Mouse (Mus musculus): Measurements from ENCODE around the gene 4930430F08Rik. TPM values are rescaled to one million over a fixed set of nuclear protein-coding genes. Genes with fewer than 3 reads are reported as not detected.

Gene 4930430F08Rik
- total RNA-seq, 2 experiments from 2014 or later = 5.5 to 5.9 TPM

DNA sequence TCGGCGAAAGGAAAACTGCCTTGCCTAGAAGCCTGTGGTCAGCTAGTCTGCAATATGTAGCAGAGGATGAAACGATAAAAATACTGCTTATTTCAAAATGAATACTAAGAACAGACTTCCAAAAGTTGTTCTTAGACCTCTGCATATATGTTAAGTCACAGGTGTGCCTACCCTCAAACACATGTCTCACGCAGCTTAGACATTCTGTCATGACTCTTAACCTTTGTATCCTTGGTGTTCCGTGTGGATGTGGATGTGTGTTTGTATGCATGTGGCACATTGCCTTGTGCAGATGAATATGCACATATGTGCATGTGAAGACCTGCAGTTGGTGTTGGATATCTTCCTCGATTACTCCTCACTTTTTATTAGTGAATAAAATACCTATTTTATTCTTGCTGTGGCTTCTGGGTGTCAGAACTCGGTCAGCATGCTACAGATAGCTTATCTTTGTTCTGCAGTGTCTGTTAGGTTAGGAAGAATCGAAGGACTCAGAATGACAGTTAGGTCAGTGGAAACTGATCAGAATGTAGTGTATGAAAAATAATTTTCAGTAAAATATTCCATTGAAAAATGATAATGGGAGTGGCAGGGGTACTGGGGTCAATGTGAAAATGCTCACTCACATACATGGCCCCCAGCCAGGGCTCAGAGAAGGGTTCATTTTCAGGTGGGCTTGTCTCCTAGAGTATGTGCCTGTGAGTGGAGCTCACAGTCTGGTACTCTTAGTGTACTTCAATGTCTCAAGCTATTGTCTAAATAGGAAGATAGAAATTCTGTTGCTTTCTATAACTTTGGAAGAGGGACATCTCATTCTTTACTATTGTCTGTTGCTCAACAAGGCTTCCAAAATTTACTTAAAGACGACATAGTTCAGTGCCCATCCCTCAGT, 65.5 kb downstream of the 4930430F08Rik start:
- DNase-seq = no peak
- intact Hi-C loops (cut with DNase I; ENCODE audit: low total_unique reads) = no loop called here

DNA sequence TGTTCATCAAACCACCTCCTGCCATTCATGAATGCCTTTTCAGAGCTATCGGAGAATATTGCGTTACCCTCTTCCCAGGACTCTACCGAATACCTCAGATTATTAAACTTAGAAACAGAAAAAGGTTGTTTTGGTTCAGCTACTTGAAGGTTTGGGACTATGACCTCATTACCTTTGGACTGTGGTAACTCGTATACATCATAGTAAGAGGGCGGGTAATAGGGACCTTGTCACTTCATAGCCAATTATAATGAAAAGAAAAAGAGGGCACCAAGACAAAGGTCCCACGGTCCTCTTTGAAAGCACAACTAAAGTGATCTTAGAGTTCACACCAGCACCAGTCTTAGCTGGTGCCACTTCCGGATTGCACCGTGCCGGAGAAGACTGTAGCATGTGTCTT, 67.9 kb downstream of the 4930430F08Rik start:
- intact Hi-C loops (cut with DNase I; ENCODE audit: low total_unique reads) = no loop called here
- no peak for DNase-seq

Other genes starting within 250 kb of the 4930430F08Rik start
- gene Gm4302, start 249.6 kb downstream of the 4930430F08Rik start, total RNA-seq (2021) = not detected
- gene Gm4303, start 244.5 kb downstream of the 4930430F08Rik start, total RNA-seq (2021) = not detected
- gene Gm4305, start 239.3 kb downstream of the 4930430F08Rik start, total RNA-seq (2021) = not detected
- gene Gm4307, start 229.1 kb downstream of the 4930430F08Rik start, total RNA-seq (2021) = not detected
- gene Gm4312, start 207.9 kb downstream of the 4930430F08Rik start, total RNA-seq (2021) = not detected
- 10 to 100 TPM in 1 of 2 experiments, 1 to 10 TPM in 1; 9.5 to 10.0 TPM for gene Tmtc3, start 103.1 kb downstream of the 4930430F08Rik start, total RNA-seq (2021)
- gene Cep290, start 102.9 kb downstream of the 4930430F08Rik start, total RNA-seq (2021) = 1 to 10 TPM; 1.8 to 1.9 TPM
- not detected for gene 1700017N19Rik, start 61 bp upstream of the 4930430F08Rik start, total RNA-seq (2021)

Measured in gastrocnemius, postnatal 14 days (tissue).